Mouse (Mus musculus) myocyte (in vitro differentiated cells): ENCODE data around the gene Mgme1. TPM values are rescaled to one million over a fixed set of nuclear protein-coding genes. Genes with fewer than 3 reads are reported as not detected.

Source experiments
- H3K27me3 ChIP-seq: one replicate; pipeline ENCODE4 v1.6.1; 2011; ENCODE audit not compliant: control insufficient read depth, insufficient read depth, insufficient read length
- H3K36me3 ChIP-seq: one replicate; pipeline ENCODE4 v1.6.1; 2011; ENCODE audit not compliant: control insufficient read depth, insufficient read depth
- H3K4me2 ChIP-seq: one replicate; pipeline ENCODE4 v1.6.1; 2011; ENCODE audit warnings: low read depth, control low read depth
- H3K4me3 ChIP-seq: one replicate; pipeline ENCODE4 v1.5.1; 2011; ENCODE audit warnings: mild to moderate bottlenecking, control low read depth, moderate library complexity
- H3K79me2 ChIP-seq: one replicate; pipeline ENCODE4 v1.6.1; 2011; ENCODE audit not compliant: control insufficient read depth, insufficient read depth
- H3ac ChIP-seq: one replicate; pipeline ENCODE4 v1.6.1; 2011; ENCODE audit not compliant: control insufficient read depth, insufficient read length
- CEBPB ChIP-seq: IDR thresholded peaks from 2 replicates; pipeline ENCODE4 v1.6.1; 2011; ENCODE audit warnings: mild to moderate bottlenecking, moderate library complexity; ENCODE audit not compliant: poor library complexity, insufficient read depth, severe bottlenecking
- E2F4 ChIP-seq: IDR thresholded peaks from one replicate; pipeline ENCODE4 v1.6.1; 2011; ENCODE audit warnings: mild to moderate bottlenecking, control low read depth, moderate library complexity; ENCODE audit not compliant: insufficient read depth
- MAX ChIP-seq: IDR thresholded peaks from one replicate; pipeline ENCODE4 v1.6.1; 2011; ENCODE audit warnings: low read depth, mild to moderate bottlenecking, control low read depth
- MYOD1 ChIP-seq, 3 experiments: IDR thresholded peaks; one replicate each; pipeline ENCODE4 v1.6.1; 2011; ENCODE audit warnings: control low read depth in 2 of 3, low read depth in 2 of 3, mild to moderate bottlenecking in 2 of 3, moderate library complexity in 1 of 3; ENCODE audit not compliant: insufficient read length in 2 of 3, control insufficient read depth in 1 of 3
- MYOG ChIP-seq, 3 experiments: IDR thresholded peaks; one replicate each; pipeline ENCODE4 v1.6.1; 2011; ENCODE audit warnings: control low read depth in 2 of 3, low read depth in 2 of 3, mild to moderate bottlenecking in 2 of 3; ENCODE audit not compliant: insufficient read length in 2 of 3, control insufficient read depth in 1 of 3, insufficient read depth in 1 of 3
- POLR2A ChIP-seq: IDR thresholded peaks from one replicate; pipeline ENCODE4 v1.6.1; 2011; ENCODE audit warnings: low read depth, mild to moderate bottlenecking, control low read depth, moderate library complexity; ENCODE audit not compliant: insufficient read length
- POLR2AphosphoS2 ChIP-seq: IDR thresholded peaks from one replicate; pipeline ENCODE4 v1.6.1; 2011; ENCODE audit warnings: low read depth, control low read depth; ENCODE audit not compliant: insufficient read length
- REST ChIP-seq: IDR thresholded peaks from one replicate; pipeline ENCODE4 v1.6.1; 2011; ENCODE audit warnings: mild to moderate bottlenecking, control low read depth, moderate library complexity; ENCODE audit not compliant: insufficient read depth, insufficient read length
- SRF ChIP-seq: IDR thresholded peaks from one replicate; pipeline ENCODE4 v1.6.1; 2011; ENCODE audit warnings: low read depth; ENCODE audit not compliant: control insufficient read depth, insufficient read length
- TCF12 ChIP-seq: IDR thresholded peaks from one replicate; pipeline ENCODE4 v1.6.1; 2011; ENCODE audit warnings: mild to moderate bottlenecking, control low read depth; ENCODE audit not compliant: poor library complexity, insufficient read depth, severe bottlenecking
- TCF3 ChIP-seq: IDR thresholded peaks from one replicate; pipeline ENCODE4 v1.6.1; 2011; ENCODE audit warnings: low read depth, control low read depth; ENCODE audit not compliant: insufficient read length
- USF1 ChIP-seq: IDR thresholded peaks from one replicate; pipeline ENCODE4 v1.6.1; 2011; ENCODE audit warnings: low read depth, mild to moderate bottlenecking, control low read depth, moderate library complexity
- polyA plus RNA-seq: library from polyadenylated mRNA; unstranded; fragments of >200 nt; fragmentation: generic; extraction: Trizol; gene quantifications from one replicate; pipeline ENCODE4 v1.2.1, GENCODE M21; 2012; ENCODE audit warnings: missing spikeins

Gene Mgme1
- polyA plus RNA-seq, 1 experiment: 3.7 TPM

- Histone ChIP-seq H3K36me3 (no peaks in the 10 kb centered on the region), H3K4me3 (no peak overlapping the region), H3K79me2 (no peaks in the 10 kb centered on the region), H3ac (no peak overlapping the region), H3K27me3 (no peaks in the 10 kb centered on the region), H3K4me2 (no peak overlapping the region)
- TF ChIP-seq USF1 (no peak), POLR2AphosphoS2 (no peak), TCF12 (no peak), TCF3 (no peak), E2F4 (no peak), REST (no peak), SRF (no peak), MYOD1 (IDR thresholded peaks at IDR 0.05; ENCODE audit: control insufficient read depth in 1 of 3, insufficient read length in 2 of 3, low read depth in 2 of 3) (no peak), MAX (no peak), MYOG (IDR thresholded peaks at IDR 0.05; ENCODE audit: control insufficient read depth in 1 of 3, insufficient read depth in 1 of 3, insufficient read length in 2 of 3, low read depth in 2 of 3) (no peak), POLR2A (no peak), CEBPB (no peak)
These were observed 30.2 kb upstream of the Mgme1 start for GRCm38 (mm10) chr2:144240095-144240899.

GRCm38 (mm10) chr2:144245464-144245863, 25.0 kb upstream of the Mgme1 start:
- TF ChIP-seq MAX (no peak), TCF12 (no peak), POLR2AphosphoS2 (no peak), TCF3 (no peak), MYOD1 (IDR thresholded peaks at IDR 0.05; ENCODE audit: control insufficient read depth in 1 of 3, insufficient read length in 2 of 3, low read depth in 2 of 3) (peak in 2 of 3 experiments; percentile 48 to 57), MYOG (IDR thresholded peaks at IDR 0.05; ENCODE audit: control insufficient read depth in 1 of 3, insufficient read depth in 1 of 3, insufficient read length in 2 of 3, low read depth in 2 of 3) (peak in 1 of 3 experiments; percentile 71)
- Histone ChIP-seq H3ac (no peak overlapping the region), H3K36me3 (peaks cover 16% of the 10 kb centered on the region), H3K79me2 (no peaks in the 10 kb centered on the region), H3K27me3 (no peaks in the 10 kb centered on the region), H3K4me2 (peak overlapping the region; percentile 45), H3K4me3 (no peak overlapping the region)

- H3K4me3 ChIP-seq: no peak overlapping the region
- no peak overlapping the region for H3ac ChIP-seq
- H3K36me3 ChIP-seq: peaks cover 23% of the 10 kb centered on the region
- no peak overlapping the region for H3K4me2 ChIP-seq
- TF ChIP-seq USF1: no peak
- no peak for TF ChIP-seq POLR2A
- TF ChIP-seq MYOD1 (IDR thresholded peaks at IDR 0.05; ENCODE audit: control insufficient read depth in 1 of 3, insufficient read length in 2 of 3, low read depth in 2 of 3): peak in 1 of 3 experiments; percentile 70
- peak in 1 of 3 experiments; percentile 67 for TF ChIP-seq MYOG (IDR thresholded peaks at IDR 0.05; ENCODE audit: control insufficient read depth in 1 of 3, insufficient read depth in 1 of 3, insufficient read length in 2 of 3, low read depth in 2 of 3)
- no peak for TF ChIP-seq MAX
- no peak for TF ChIP-seq CEBPB
- TF ChIP-seq E2F4: no peak
- TF ChIP-seq TCF12: no peak
- TF ChIP-seq REST: no peak
- no peak for TF ChIP-seq TCF3
- no peak for TF ChIP-seq SRF
- TF ChIP-seq POLR2AphosphoS2: peak; percentile 46
- no peaks in the 10 kb centered on the region for H3K27me3 ChIP-seq
- H3K79me2 ChIP-seq: no peaks in the 10 kb centered on the region
These were observed 24.2 kb upstream of the Mgme1 start for GRCm38 (mm10) chr2:144246270-144246669.

GRCm38 (mm10) chr2:144247337-144247978, 23.0 kb upstream of the Mgme1 start:
- Histone ChIP-seq H3K36me3 (peaks cover 32% of the 10 kb centered on the region), H3K27me3 (no peaks in the 10 kb centered on the region), H3K4me2 (no peak overlapping the region), H3ac (no peak overlapping the region), H3K4me3 (no peak overlapping the region), H3K79me2 (no peaks in the 10 kb centered on the region)
- peak; percentile 62 for TF ChIP-seq POLR2AphosphoS2
- no peak for TF ChIP-seq USF1
- TF ChIP-seq E2F4: no peak
- peak in 1 of 3 experiments; percentile 4 for TF ChIP-seq MYOD1 (IDR thresholded peaks at IDR 0.05; ENCODE audit: control insufficient read depth in 1 of 3, insufficient read length in 2 of 3, low read depth in 2 of 3)
- no peak for TF ChIP-seq CEBPB
- no peak for TF ChIP-seq POLR2A
- no peak for TF ChIP-seq MYOG (IDR thresholded peaks at IDR 0.05; ENCODE audit: control insufficient read depth in 1 of 3, insufficient read depth in 1 of 3, insufficient read length in 2 of 3, low read depth in 2 of 3)
- TF ChIP-seq MAX: no peak
- no peak for TF ChIP-seq TCF12
- TF ChIP-seq SRF: no peak
- TF ChIP-seq TCF3: no peak
- TF ChIP-seq REST: no peak
